Mouse (Mus musculus) neural tube, postnatal 0 days (tissue): Measurements from ENCODE around the gene Strip2. TPM values are rescaled to one million over a fixed set of nuclear protein-coding genes. Genes with fewer than 3 reads are reported as not detected.

Experiments
- microRNA-seq: library from miRNA; unstranded; fragments of <30 nt; microRNA quantifications from one replicate; pipeline ENCODE4, GENCODE M21; 2016
- polyA plus RNA-seq: library from polyadenylated mRNA; unstranded; fragments of >200 nt; fragmentation: Nextera tagmentation; extraction: Ambion mirVana; gene quantifications from 2 replicates; pipeline ENCODE4 v1.2.1, GENCODE M21; 2015

The Strip2 gene
- 5.8 and 6.1 TPM in 2 replicates for polyA plus RNA-seq

GRCm38 (mm10) chr6:29916530-29917382 lies at the start of gene Strip2:
Gene Strip2, plus strand, starts transcription at chr6:29917012.

Small RNAs within 50 kb of the gene (microRNA-seq; reads per million reads assigned to microRNA genes)
- gene Gm23049, result not detected

Other genes starting within 250 kb of the Strip2 start
- gene Tspan33, start 222.8 kb upstream of the Strip2 start, polyA plus RNA-seq, result 27.5 and 28.9 TPM in 2 replicates
- 11.9 and 12.0 TPM in 2 replicates for gene Smo, start 181.5 kb upstream of the Strip2 start, polyA plus RNA-seq
- 21.9 and 22.9 TPM in 2 replicates for gene Ahcyl2, start 149.0 kb upstream of the Strip2 start, polyA plus RNA-seq
- gene Nrf1, start 131.0 kb downstream of the Strip2 start, polyA plus RNA-seq, result 18.5 and 18.9 TPM in 2 replicates